Mouse (Mus musculus): ENCODE results near the gene Actn4.

- TF ChIP-seq POLR2A (IDR thresholded peaks at IDR 0.05; ENCODE audit: extremely low read depth, insufficient read depth, low read length) (no peak), CTCF (IDR thresholded peaks at IDR 0.05; ENCODE audit: low read depth, low read length) (no peak)
Measured at GRCm38 (mm10) chr7:28894942-28895341, 67.2 kb downstream of the Actn4 start.

Data from liver, adult 2 months (tissue).